Mouse (Mus musculus) limb, embryonic 15.5 days (tissue): Measurements from ENCODE around the gene Ccdc51. TPM values are rescaled to one million over a fixed set of nuclear protein-coding genes. Genes with fewer than 3 reads are reported as not detected.
"Not testable (repeated sequence)": the region's sequence is repeated elsewhere in the genome, so short reads cannot be mapped to it uniquely, and the experiment has no call there.

Experiments
- ATAC-seq: fragments of 200-750 bp; cut with Nextera tagmentation; 2 replicates; pipeline ENCODE4 v1.8.0; 2017; ENCODE audit warnings: low read depth, moderate TSS enrichment; ENCODE audit not compliant: insufficient number of reproducible peaks, low FRiP score, low TSS enrichment
- H3K27ac ChIP-seq: fragments of 300-500 bp; sonication (generic); 2 replicates; pipeline ENCODE4 v1.5.1; 2015; ENCODE audit warnings: moderate library complexity, mild to moderate bottlenecking, inconsistent platforms
- H3K27me3 ChIP-seq: fragments of 300-500 bp; sonication (generic); 2 replicates; pipeline ENCODE4 v1.6.1; 2015; ENCODE audit warnings: inconsistent platforms
- H3K36me3 ChIP-seq: fragments of 300-500 bp; sonication (generic); 2 replicates; pipeline ENCODE4 v1.6.1; 2015; ENCODE audit warnings: inconsistent platforms
- H3K4me1 ChIP-seq: fragments of 300-500 bp; sonication (generic); 2 replicates; pipeline ENCODE4 v1.6.1; 2015; ENCODE audit warnings: inconsistent platforms
- H3K4me2 ChIP-seq: fragments of 300-500 bp; sonication (generic); 2 replicates; pipeline ENCODE4 v1.6.1; 2015; ENCODE audit warnings: mild to moderate bottlenecking, inconsistent platforms
- H3K4me3 ChIP-seq: fragments of 300-500 bp; sonication (generic); 2 replicates; pipeline ENCODE4 v1.5.1; 2015; ENCODE audit warnings: mild to moderate bottlenecking, inconsistent platforms
- H3K9ac ChIP-seq: fragments of 300-500 bp; sonication (generic); 2 replicates; pipeline ENCODE4 v1.6.1; 2015; ENCODE audit warnings: inconsistent platforms
- H3K9me3 ChIP-seq: fragments of 300-500 bp; sonication (generic); 2 replicates; pipeline ENCODE4 v1.6.1; 2016; ENCODE audit warnings: inconsistent platforms
- WGBS: fragments of 180-500 bp; shearing (Covaris S2); methylation state at CpG from one replicate; pipeline ENCODE4 v1.1.7; 2015; 5-methylcytosine and 5-hydroxymethylcytosine counted together
- polyA plus RNA-seq: library from polyadenylated mRNA; unstranded; fragments of >200 nt; fragmentation: Nextera tagmentation; extraction: Ambion mirVana; gene quantifications from 2 replicates; pipeline ENCODE4 v1.2.1, GENCODE M21; 2015

The Ccdc51 gene
- polyA plus RNA-seq, 1 experiment from 2014 or later, result 13.6 TPM

GRCm38 (mm10) chr9:109127076-109127475 lies 44.8 kb downstream of the Ccdc51 start:
- Histone ChIP-seq H3K36me3 (no peaks in the 10 kb centered on the region), H3K4me1 (peaks cover 3% of the 10 kb centered on the region; the same call in 1 of the 2 replicates), H3K27ac (no peak overlapping the region), H3K4me2 (no peak overlapping the region), H3K27me3 (no peaks in the 10 kb centered on the region), H3K9ac (no peak overlapping the region), H3K4me3 (no peak overlapping the region), H3K9me3 (no peaks in the 10 kb centered on the region)
- WGBS, result 84% methylated on average over 4 of the region's 4 CpGs
- no peak for ATAC-seq

DNA sequence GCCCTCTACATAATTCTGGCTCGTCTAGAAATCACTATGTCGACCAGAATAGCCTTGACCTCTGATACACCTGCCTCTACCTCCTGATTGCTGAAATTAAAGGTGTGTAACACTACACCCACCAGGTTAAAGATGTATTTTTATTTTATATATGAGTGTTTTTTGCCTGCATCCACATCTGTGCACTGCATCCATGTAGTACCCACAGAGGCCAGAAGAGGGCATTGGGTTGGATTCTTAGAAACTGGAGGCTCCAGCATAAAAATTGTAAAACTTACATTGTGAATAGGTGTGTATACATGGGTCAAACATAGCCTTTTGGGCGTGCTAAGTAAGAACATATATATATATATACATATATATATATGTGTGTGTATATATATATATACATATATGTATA lies 45.9 kb downstream of the Ccdc51 start:
- H3K4me3 ChIP-seq, result no peak overlapping the region
- H3K27ac ChIP-seq, result no peak overlapping the region
- H3K9me3 ChIP-seq, result no peaks in the 10 kb centered on the region
- no peaks in the 10 kb centered on the region for H3K36me3 ChIP-seq
- ATAC-seq, result no peak
- H3K9ac ChIP-seq, result no peak overlapping the region
- no peak overlapping the region for H3K4me2 ChIP-seq
- no peaks in the 10 kb centered on the region for H3K27me3 ChIP-seq
- peaks cover 3% of the 10 kb centered on the region; the same call in 1 of the 2 replicates for H3K4me1 ChIP-seq
- WGBS, result 58% methylated on average over 3 of the region's 3 CpGs

- Histone ChIP-seq H3K9me3 (no peaks in the 10 kb centered on the region), H3K9ac (no peak overlapping the region), H3K4me2 (no peak overlapping the region), H3K4me1 (no peaks in the 10 kb centered on the region), H3K27me3 (no peaks in the 10 kb centered on the region), H3K27ac (no peak overlapping the region), H3K36me3 (no peaks in the 10 kb centered on the region), H3K4me3 (no peak overlapping the region)
- ATAC-seq, result no peak
- 77% methylated on average over 5 of the region's 5 CpGs for WGBS
Measured at GRCm38 (mm10) chr9:109130076-109130475, 47.8 kb downstream of the Ccdc51 start.

GRCm38 (mm10) chr9:109140414-109140813 lies 58.1 kb downstream of the Ccdc51 start:
- H3K9ac ChIP-seq, H3K27ac ChIP-seq, H3K36me3 ChIP-seq, H3K9me3 ChIP-seq, H3K27me3 ChIP-seq, ATAC-seq, H3K4me3 ChIP-seq, H3K4me1 ChIP-seq, H3K4me2 ChIP-seq: not testable (repeated sequence)
- WGBS, result 61% methylated on average over 4 of the region's 4 CpGs

Other genes starting within 250 kb of the Ccdc51 start
- 12.7 and 13.8 TPM in 2 replicates for gene Slc26a6, start 229.2 kb upstream of the Ccdc51 start, polyA plus RNA-seq
- gene Tmem89, start 167.9 kb upstream of the Ccdc51 start, polyA plus RNA-seq, result 0.31 TPM in 1 of 2 replicates, not detected in the other
- 427 and 499 TPM in 2 replicates for gene Uqcrc1, start 145.9 kb upstream of the Ccdc51 start, polyA plus RNA-seq
- 19.4 and 24.4 TPM in 2 replicates for gene Col7a1, start 128.9 kb upstream of the Ccdc51 start, polyA plus RNA-seq
- gene Ucn2, start 96.5 kb upstream of the Ccdc51 start, polyA plus RNA-seq, result 0.46 TPM in 1 of 2 replicates, not detected in the other
- 10.0 and 11.8 TPM in 2 replicates for gene Pfkfb4, start 90.7 kb upstream of the Ccdc51 start, polyA plus RNA-seq
- 108 and 123 TPM in 2 replicates for gene Shisa5, start 43.9 kb upstream of the Ccdc51 start, polyA plus RNA-seq
- 16.0 and 17.2 TPM in 2 replicates for gene Trex1, start 22.8 kb upstream of the Ccdc51 start, polyA plus RNA-seq
- gene Atrip, start 8.4 kb upstream of the Ccdc51 start, polyA plus RNA-seq, result 25.4 and 27.4 TPM in 2 replicates
- gene Tma7, start 94 bp downstream of the Ccdc51 start, polyA plus RNA-seq, result 487 and 558 TPM in 2 replicates
- 9.3 and 11.2 TPM in 2 replicates for gene Plxnb1, start 12.9 kb downstream of the Ccdc51 start, polyA plus RNA-seq
- not detected in 2 replicates for gene Fbxw21, start 79.5 kb downstream of the Ccdc51 start, polyA plus RNA-seq
- gene Fbxw13, start 113.5 kb downstream of the Ccdc51 start, polyA plus RNA-seq, result not detected in 2 replicates
- gene Fbxw20, start 152.3 kb downstream of the Ccdc51 start, polyA plus RNA-seq, result not detected in 2 replicates
- not detected in 2 replicates for gene Fbxw14, start 205.2 kb downstream of the Ccdc51 start, polyA plus RNA-seq